In the genomic region with DNA sequence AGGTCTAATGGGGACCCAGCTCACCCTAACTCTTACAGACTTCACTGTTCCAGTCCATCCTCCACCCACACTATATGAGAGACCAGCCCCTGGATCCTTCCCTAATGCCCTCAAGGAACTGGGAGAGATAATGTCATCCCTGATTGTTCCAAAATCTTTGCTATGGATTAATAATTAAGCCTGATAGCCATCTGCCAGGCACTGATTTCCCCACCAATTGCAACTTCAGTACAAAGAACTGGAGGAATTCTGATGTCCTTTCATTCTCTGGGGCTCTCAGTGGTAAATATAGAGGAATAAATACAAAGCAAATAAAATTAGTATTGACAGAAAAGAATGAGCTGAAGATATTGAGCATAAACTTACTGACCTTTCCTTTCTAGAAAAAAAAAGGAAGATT, we compare ENCODE assay signal across 22 mouse cellular contexts. TPM values are rescaled to one million over a fixed set of nuclear protein-coding genes. Genes with fewer than 3 reads are reported as not detected.
DNase-seq lines count a peak whose midpoint lies in the region; ATAC-seq and TF ChIP-seq lines count a peak whose summit lies in the region.
"Had no signal": no experiment of that assay in that cellular context is flagged by ENCODE, and none has a peak within 500 bp of the region (broad histone marks: within the 10 kb centered on the region; RNA-seq: fewer than 3 reads in every experiment).

No protein-coding gene starts in this region.

- no peak for TF ChIP-seq CTCF in stomach, postnatal 0 days (IDR thresholded peaks at IDR 0.05; ENCODE audit: low read depth)

- TF ChIP-seq EP300 in stomach, postnatal 0 days (optimal IDR thresholded peaks at IDR 0.05) = no peak

- no peak overlapping the region for H3K4me3 ChIP-seq in intestine, embryonic 14.5 days (ENCODE audit: low read depth, low read length)
- no peak overlapping the region for H3K4me3 ChIP-seq in intestine, embryonic 16.5 days (ENCODE audit: low read length)
- no peak overlapping the region for H3K4me3 ChIP-seq in kidney, embryonic 16.5 days (ENCODE audit: low read length)
- no peak overlapping the region for H3K4me3 ChIP-seq in stomach, embryonic 15.5 days (replicated peaks)
- H3K4me3 ChIP-seq in stomach, postnatal 0 days (ENCODE audit: low read depth, low read length) = no peak overlapping the region
- H3K4me3 ChIP-seq: embryonic facial prominence, embryonic 13.5 days; forebrain, embryonic 10.5 days; gastrocnemius, adult 2 months; heart, embryonic 13.5 days had no signal

- H3K4me1 ChIP-seq in intestine, embryonic 14.5 days (replicated peaks; ENCODE audit: control insufficient read depth, insufficient read depth, low read length) = peaks cover 12% of the 10 kb centered on the region
- H3K4me1 ChIP-seq in intestine, embryonic 16.5 days (ENCODE audit: control insufficient read depth, insufficient read depth, low read length) = peaks cover 7% of the 10 kb centered on the region; the same call in 1 of the 2 replicates
- H3K4me1 ChIP-seq in kidney, embryonic 16.5 days (ENCODE audit: insufficient read depth, low read length) = peaks cover 12% of the 10 kb centered on the region
- peaks cover 14% of the 10 kb centered on the region; the same call in 1 of the 2 replicates for H3K4me1 ChIP-seq in stomach, embryonic 15.5 days
- peaks cover 4% of the 10 kb centered on the region; the same call in 1 of the 2 replicates for H3K4me1 ChIP-seq in stomach, postnatal 0 days (replicated peaks; ENCODE audit: control insufficient read depth, insufficient read depth)

- H3K4me2 ChIP-seq in intestine, embryonic 14.5 days (ENCODE audit: low read length) = 0 out of 2 replicates have a peak overlapping the region, but pooled peaks have one; percentile 20
- H3K4me2 ChIP-seq in intestine, embryonic 16.5 days (ENCODE audit: low read depth, low read length) = no peak overlapping the region
- peak overlapping the region; percentile 31; the same call in 1 of the 2 replicates for H3K4me2 ChIP-seq in kidney, embryonic 16.5 days (replicated peaks; ENCODE audit: low read depth, low read length)
- peak overlapping the region; percentile 11; the same call in 1 of the 2 replicates for H3K4me2 ChIP-seq in stomach, embryonic 15.5 days
- no peak overlapping the region for H3K4me2 ChIP-seq in stomach, postnatal 0 days (replicated peaks; ENCODE audit: low read depth)

- H3K27me3 ChIP-seq in intestine, embryonic 14.5 days (replicated peaks; ENCODE audit: control insufficient read depth, insufficient read depth, low read length) = no peaks in the 10 kb centered on the region
- H3K27me3 ChIP-seq in intestine, embryonic 16.5 days (replicated peaks; ENCODE audit: control insufficient read depth, insufficient read depth, low read length) = no peaks in the 10 kb centered on the region
- no peaks in the 10 kb centered on the region for H3K27me3 ChIP-seq in kidney, embryonic 16.5 days (ENCODE audit: insufficient read depth, low read length)
- no peaks in the 10 kb centered on the region for H3K27me3 ChIP-seq in stomach, embryonic 15.5 days (replicated peaks)
- H3K27me3 ChIP-seq in stomach, postnatal 0 days (ENCODE audit: control insufficient read depth, insufficient read depth, low read length) = no peaks in the 10 kb centered on the region
- H3K27me3 ChIP-seq: embryonic facial prominence, embryonic 13.5 days; heart, embryonic 13.5 days had no signal

- H3K9ac ChIP-seq in intestine, embryonic 14.5 days (ENCODE audit: low read length) = no peak overlapping the region
- no peak overlapping the region for H3K9ac ChIP-seq in intestine, embryonic 16.5 days (ENCODE audit: low read depth, low read length)
- no peak overlapping the region for H3K9ac ChIP-seq in kidney, embryonic 16.5 days (replicated peaks; ENCODE audit: low read length)
- H3K9ac ChIP-seq in stomach, embryonic 15.5 days = no peak overlapping the region
- no peak overlapping the region for H3K9ac ChIP-seq in stomach, postnatal 0 days (ENCODE audit: low read length)
- H3K9ac ChIP-seq: heart, embryonic 13.5 days had no signal

- ATAC-seq in intestine, embryonic 14.5 days (replicated peaks; ENCODE audit: low FRiP score, low TSS enrichment, low read depth) = no peak
- ATAC-seq in intestine, embryonic 16.5 days = no peak
- no peak for ATAC-seq in kidney, embryonic 16.5 days (ENCODE audit: low FRiP score, low TSS enrichment)
- ATAC-seq in stomach, embryonic 15.5 days (ENCODE audit: insufficient read depth, low FRiP score, low read depth) = no peak
- no peak for ATAC-seq in stomach, postnatal 0 days (ENCODE audit: low FRiP score, low TSS enrichment)
- ATAC-seq: activated CD4-positive, CD25-positive, alpha-beta regulatory T cell, adult 4 months; forebrain, embryonic 14.5 days had no signal

- no peak for DNase-seq in intestine, embryonic 14.5 days (ENCODE audit: low spot score)
- DNase-seq in kidney, postnatal 36 days = no peak
- DNase-seq in stomach, postnatal 0 days (ENCODE audit: low spot score) = no peak
- DNase-seq in heart, adult 8-10 months (ENCODE audit: low spot score) = no peak
- DNase-seq: cerebellum, adult 11-12 months; cerebellum, adult 9-10 months; cerebellum, postnatal 25 days; gastrocnemius, adult 2 months; gastrocnemius, postnatal 25 days; heart, postnatal 36 days had no signal

- H3K36me3 ChIP-seq in intestine, embryonic 14.5 days (ENCODE audit: control insufficient read depth, insufficient read depth, low read length) = no peaks in the 10 kb centered on the region
- H3K36me3 ChIP-seq in intestine, embryonic 16.5 days (ENCODE audit: control insufficient read depth, insufficient read depth, low read length) = no peaks in the 10 kb centered on the region
- H3K36me3 ChIP-seq in kidney, embryonic 16.5 days (ENCODE audit: insufficient read depth, low read length) = no peaks in the 10 kb centered on the region
- H3K36me3 ChIP-seq in stomach, embryonic 15.5 days = no peaks in the 10 kb centered on the region
- no peaks in the 10 kb centered on the region for H3K36me3 ChIP-seq in stomach, postnatal 0 days (ENCODE audit: control insufficient read depth, insufficient read depth, low read length)
- H3K36me3 ChIP-seq: embryonic facial prominence, embryonic 13.5 days; forebrain, embryonic 10.5 days; heart, embryonic 13.5 days had no signal

- peak overlapping the region; percentile 44; the same call in 1 of the 2 replicates for H3K27ac ChIP-seq in intestine, embryonic 14.5 days (ENCODE audit: low read depth)
- no peak overlapping the region for H3K27ac ChIP-seq in intestine, embryonic 16.5 days (ENCODE audit: low read length)
- H3K27ac ChIP-seq in kidney, embryonic 16.5 days (ENCODE audit: low read length) = peak overlapping the region; percentile 58; the same call in 1 of the 2 replicates
- H3K27ac ChIP-seq in stomach, embryonic 15.5 days = 0 out of 2 replicates have a peak overlapping the region, but pooled peaks have one; percentile 26
- no peak overlapping the region for H3K27ac ChIP-seq in stomach, postnatal 0 days (replicated peaks)
- H3K27ac ChIP-seq: embryonic facial prominence, embryonic 13.5 days; gastrocnemius, adult 2 months had no signal

- H3K9me3 ChIP-seq in intestine, embryonic 14.5 days (ENCODE audit: control insufficient read depth, low read length) = no peaks in the 10 kb centered on the region
- H3K9me3 ChIP-seq in intestine, embryonic 16.5 days (ENCODE audit: control insufficient read depth, low read length) = no peaks in the 10 kb centered on the region
- peaks cover 3% of the 10 kb centered on the region; the same call in 1 of the 2 replicates for H3K9me3 ChIP-seq in kidney, embryonic 16.5 days (ENCODE audit: low read length)
- no peaks in the 10 kb centered on the region for H3K9me3 ChIP-seq in stomach, embryonic 15.5 days
- H3K9me3 ChIP-seq in stomach, postnatal 0 days (ENCODE audit: control insufficient read depth, low read length) = no peaks in the 10 kb centered on the region
- H3K9me3 ChIP-seq: embryonic facial prominence, embryonic 13.5 days; forebrain, embryonic 10.5 days; heart, embryonic 13.5 days had no signal

RNA-seq across cellular contexts. Expression of gene Glrp1, which starts 48.9 kb away (rescaled TPM):
- not detected in 2 replicates for polyA plus RNA-seq in intestine, embryonic 14.5 days (2014; fragmentation: Nextera tagmentation; extraction: Ambion mirVana)
- not detected in 2 replicates for polyA plus RNA-seq in intestine, embryonic 16.5 days (2015; fragmentation: Nextera tagmentation; extraction: Ambion mirVana)
- polyA plus RNA-seq in kidney, embryonic 16.5 days (2015; fragmentation: Nextera tagmentation; extraction: Ambion mirVana) = not detected in 2 replicates
- not detected in 2 replicates for polyA plus RNA-seq in stomach, embryonic 15.5 days (2015; fragmentation: Nextera tagmentation; extraction: Ambion mirVana)
- polyA plus RNA-seq in stomach, postnatal 0 days (2015; fragmentation: Nextera tagmentation; extraction: Ambion mirVana) = not detected in 2 replicates
- under 1 TPM in 1 of 4 experiments, not detected in 3; 0.19 TPM for total RNA-seq in heart, adult 8-10 months (2022)
- total RNA-seq: adrenal gland, adult 18-20 months; adrenal gland, postnatal 14 days; gastrocnemius, adult 2 months; gastrocnemius, postnatal 25 days; heart, postnatal 36 days; MEL had no signal
- polyA plus RNA-seq: activated CD4-positive, CD25-positive, alpha-beta regulatory T cell, adult 4 months; embryonic facial prominence, embryonic 13.5 days; forebrain, embryonic 10.5 days; forebrain, embryonic 14.5 days; hindbrain, embryonic 11.5 days had no signal

Comparison
In these comparisons a context has a peak if more than half of its experiments do, and no peak if none do; other contexts are left out.
1. H3K27ac ChIP-seq: peak in intestine, embryonic 14.5 days (single experiment), kidney, embryonic 16.5 days (single experiment) and stomach, embryonic 15.5 days (single experiment); none in intestine, embryonic 16.5 days (single experiment) and stomach, postnatal 0 days (single experiment).
2. H3K4me2 ChIP-seq: peak in intestine, embryonic 14.5 days (single experiment), kidney, embryonic 16.5 days (single experiment) and stomach, embryonic 15.5 days (single experiment); none in intestine, embryonic 16.5 days (single experiment) and stomach, postnatal 0 days (single experiment).